Mouse (Mus musculus) MN1 (cell line): ENCODE measurements around the gene Rab30.

Source experiments
- DNase-seq: peaks from one replicate; pipeline ENCODE4 v3.0.0-alpha.2; 2016; ENCODE audit warnings: low spot score

The Rab30 gene

DNA sequence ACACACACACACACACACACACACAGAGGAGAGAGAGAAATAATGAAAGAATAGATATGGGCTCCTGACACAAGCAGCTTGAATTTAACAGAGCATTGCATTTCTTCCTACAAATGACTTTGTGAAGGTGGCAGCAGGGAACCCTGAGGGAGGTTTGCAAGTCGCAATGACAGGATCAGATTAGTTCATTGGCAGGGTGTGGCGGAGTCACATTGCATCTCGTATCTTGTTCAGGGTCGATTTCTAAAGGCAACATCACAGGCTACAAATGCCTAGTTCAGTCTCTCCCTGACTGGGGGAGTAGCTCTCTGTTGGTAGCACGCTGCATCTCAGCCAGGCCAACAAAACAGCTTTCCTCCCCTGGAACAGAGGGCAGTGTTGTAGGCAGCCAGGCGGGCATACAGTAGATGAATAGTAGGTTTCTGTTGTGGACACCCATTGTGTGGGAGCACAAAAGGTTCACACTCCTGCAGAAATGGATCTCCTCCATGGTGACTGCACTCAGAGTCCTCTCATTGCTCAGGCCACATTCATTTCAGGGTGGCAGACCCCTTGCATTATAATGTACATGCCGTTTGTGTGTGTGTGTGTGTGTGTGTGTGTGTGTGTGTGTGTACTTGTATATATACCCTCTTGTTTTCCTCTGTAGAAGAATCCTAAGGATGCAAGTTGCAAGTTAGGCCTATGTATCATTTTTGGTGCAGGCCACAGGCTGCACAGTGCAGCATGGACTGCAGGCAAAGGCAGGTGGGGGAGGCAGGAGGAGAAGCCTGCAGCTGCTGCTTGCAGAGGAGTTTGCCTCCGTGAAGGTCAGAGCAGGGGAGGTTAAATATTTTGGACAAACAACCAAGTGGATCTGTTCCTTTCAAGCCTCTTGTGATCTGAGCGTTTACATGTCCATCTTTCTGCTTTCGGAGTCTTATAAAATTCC lies 58.5 kb downstream of the Rab30 start:
- DNase-seq, result no peak

DNA sequence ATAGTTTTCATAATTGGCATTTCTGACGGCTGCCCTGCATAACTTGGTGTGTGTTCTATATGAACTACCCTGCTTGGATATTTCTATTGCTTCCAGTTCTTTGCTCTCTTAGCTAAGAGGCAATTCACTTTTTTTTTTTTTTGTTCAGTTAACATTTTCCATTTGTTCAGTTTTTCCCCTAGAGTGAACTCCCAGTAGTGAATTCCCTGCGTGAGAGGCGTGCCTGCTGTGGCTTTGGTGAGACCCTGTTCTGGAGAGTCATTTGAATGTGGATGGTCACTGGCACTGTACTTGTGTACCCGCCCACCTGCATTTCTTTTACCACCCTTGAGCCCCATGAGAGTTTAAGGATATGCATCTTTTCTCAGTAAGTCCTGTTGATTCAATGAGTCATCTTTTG lies 60.8 kb downstream of the Rab30 start:
- DNase-seq, result no peak

DNA sequence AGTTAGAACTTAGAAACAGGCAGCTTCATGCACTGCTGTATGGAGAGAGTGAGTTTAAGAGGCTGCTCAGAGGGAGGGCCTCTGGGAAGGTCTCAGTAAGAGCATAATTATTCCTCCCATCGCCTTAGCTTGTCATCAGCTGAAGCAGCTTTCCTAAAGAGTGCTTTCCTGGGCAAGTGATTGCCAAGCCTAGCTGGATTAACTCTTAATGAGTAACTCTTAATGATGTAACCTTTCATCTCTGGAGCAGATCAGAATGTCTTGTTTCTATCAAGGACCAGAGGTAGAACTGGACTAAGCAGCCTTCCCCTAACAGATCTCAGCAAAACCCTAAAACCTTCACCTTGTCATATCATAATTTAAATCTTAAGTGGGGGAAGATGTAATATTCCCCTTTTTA lies 61.8 kb downstream of the Rab30 start:
- DNase-seq, result no peak

DNA sequence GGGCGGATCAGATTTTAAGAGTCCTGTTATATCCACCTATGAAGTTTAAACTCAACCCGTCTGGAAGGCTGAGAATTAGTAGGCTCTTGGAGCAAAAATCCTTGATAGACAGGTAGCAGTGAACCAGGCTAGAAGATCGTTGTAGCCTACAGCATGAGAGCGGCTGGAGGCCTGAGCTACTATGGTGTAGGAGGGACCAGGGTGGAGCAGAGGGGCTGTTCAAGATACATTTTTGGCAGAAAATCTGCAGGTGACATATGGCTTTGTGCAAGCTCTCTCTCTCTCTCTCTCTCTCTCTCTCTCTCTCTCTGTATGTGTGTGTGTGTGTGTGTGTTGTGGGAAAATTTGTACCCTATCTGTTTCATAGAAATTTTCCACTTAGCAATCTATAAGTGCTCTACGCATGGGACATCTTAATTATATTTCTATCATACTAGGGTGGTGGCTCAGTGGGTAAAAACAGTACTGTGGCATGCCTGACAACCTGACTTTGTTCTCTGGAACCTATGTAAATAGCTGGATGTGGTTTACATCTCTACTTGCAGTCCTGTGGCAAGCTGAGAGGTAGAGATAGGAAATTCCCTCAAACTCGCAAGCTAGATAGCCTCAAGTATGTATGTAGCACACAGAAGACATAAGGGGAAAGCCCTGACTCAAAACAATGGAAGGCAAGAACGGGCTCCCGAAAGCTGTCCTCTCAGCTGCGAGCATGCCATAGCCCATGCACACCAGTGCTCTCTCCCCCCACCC lies 63.7 kb downstream of the Rab30 start:
- DNase-seq, result no peak

DNA sequence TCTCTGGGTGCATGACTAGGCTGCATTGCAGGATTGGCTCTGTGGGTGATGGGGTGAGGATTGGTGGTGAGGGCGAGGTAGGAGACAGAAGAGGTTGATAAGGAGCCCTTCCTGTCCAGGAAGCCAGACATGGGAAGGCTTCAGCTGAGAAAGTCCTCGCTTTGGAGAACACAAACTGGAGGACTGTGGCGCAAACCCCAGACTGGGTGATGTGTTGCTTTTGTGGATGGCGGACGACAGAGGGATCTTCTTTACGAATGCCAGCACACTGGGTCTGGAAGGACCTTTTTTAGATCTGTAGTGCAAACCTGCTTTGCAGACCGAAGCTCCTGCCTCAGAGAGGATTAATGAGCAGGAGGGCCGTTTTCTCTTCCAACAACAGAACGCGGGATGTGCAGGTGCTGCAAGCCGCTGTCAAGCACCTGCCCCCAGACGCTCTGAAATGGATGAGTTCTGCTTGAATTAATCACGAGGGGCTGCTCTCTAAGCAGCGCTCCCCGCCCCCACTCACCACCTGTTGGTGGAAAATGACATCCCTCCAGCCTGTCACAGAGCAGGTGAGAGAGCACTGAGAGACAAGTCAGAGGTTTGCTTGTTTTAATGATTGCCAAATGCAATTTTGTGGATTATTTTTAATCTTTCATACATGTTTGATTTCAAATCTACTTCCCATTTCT lies 65.2 kb downstream of the Rab30 start:
- no peak for DNase-seq

DNA sequence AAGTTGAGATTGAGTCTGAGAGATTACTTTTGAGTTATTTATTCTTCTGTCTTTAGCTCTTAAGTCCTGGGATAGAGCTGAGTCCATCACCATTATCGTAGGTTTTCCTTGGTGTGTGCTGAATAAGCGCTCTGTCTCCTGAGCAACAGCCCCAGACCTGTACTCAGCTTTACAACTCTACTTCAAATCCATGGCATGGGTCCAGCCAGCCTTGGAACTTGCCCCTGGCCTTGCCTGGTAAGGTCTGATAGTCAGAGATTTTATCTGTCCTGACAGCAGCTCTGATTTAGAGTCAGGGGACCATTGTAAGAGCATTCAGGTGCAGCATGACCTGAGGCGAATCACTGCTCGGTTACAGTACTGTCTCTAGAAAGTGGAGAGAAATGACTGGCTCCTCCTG lies 66.1 kb downstream of the Rab30 start:
- DNase-seq, result no peak

DNA sequence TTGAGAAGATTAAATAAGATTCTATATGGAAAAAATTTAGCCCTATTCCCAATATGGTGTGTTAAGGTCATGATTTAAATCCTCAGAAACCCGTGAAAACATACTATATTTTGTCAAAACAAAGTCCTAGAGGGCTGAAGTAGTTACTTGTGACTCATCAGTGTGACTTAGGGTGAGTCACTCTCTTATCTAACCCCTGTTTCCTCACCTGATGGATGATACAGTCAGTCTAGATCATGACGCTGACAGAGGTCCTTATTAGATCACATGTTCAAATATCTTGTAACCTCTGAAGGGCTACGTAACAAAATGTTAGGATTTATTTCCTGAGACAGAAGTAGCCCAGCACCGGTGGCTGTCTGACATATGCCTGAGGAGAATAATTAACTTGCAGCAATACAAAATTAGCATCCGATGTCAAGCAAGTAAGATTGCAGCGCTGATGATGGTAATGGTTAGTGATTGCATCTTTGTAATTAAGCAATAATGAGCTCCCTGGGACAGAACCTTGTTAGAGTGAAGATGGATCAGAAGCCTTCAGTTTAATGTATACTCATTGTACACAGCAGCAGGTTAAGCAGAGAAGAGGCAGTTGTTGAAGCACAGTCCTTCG lies 70.4 kb downstream of the Rab30 start:
- peak; percentile 26 for DNase-seq

DNA sequence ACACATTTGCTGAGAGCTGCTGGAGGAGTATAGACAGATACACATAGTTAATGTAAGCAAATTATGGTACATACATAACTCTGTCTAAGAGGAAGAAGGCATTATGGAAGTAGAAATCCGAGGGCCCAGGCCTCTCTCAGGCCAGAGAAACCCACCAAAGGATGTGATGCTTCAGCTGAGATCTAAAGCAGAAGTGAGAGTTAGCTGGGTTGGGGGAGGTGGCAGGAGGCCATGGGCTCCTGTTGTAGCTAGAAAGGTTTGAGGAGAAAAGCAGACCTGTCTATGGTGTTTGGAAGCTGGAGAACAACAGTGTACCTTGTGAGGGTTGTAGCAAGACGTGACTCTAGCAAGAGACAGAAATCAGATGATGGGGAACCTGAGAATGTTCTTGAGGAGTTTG lies 75.8 kb downstream of the Rab30 start:
- DNase-seq, result no peak

DNA sequence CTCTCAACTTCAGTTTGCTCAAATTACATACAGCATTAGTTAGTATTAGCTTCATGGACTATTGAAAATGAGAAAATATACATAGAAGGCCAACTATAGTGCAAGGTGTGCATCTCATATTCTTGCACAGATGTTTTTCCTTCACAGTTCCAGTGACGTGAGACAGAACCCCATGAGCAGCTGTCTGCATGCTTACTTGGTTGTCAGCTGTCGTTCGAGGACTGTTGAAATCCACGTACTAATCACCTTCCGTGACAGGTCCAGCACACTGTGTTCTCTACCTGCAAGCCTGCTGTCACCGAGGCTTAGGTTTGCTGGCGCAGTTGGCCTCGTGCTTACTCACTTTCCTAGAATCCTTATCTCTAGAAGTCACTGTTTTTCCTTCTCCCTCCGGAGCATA lies 76.5 kb downstream of the Rab30 start:
- DNase-seq, result no peak

DNA sequence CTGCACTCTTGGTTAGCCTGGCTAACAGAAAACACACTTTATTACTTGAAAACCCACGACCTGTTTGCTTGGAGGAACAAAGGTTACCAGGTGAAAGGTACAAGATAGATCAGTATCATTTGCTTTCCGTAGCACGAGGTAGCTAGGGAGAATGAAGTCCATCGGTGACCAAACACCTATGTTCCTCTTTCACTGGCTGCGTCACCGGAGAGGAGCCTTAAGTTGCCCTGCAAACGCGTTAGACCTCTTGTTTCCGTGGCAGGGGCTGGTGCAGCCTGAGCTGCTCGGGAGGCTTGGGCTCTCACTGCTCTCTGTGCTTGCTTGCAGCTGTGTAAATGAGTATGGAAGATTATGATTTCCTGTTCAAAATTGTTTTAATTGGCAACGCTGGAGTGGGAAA lies 78.3 kb downstream of the Rab30 start:
- no peak for DNase-seq

DNA sequence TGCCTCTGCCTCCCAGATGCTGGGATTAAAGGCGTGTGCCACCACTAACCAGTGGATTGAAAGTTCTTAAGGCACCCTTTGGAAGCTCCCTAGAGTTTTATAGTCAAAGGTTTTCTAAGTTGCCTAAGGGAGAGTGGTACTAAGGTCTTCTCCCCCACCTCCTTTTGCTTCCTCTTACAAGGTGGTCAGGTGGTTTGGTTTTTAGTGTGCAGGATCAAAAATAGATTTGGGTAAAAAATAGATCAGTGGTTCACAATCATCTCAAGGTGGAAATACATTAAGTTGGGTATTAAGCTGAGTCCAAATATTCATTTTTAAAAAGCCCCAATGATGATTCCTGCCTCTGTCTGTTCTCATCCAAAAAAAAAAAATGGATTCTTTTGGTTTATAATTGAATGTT lies 79.0 kb downstream of the Rab30 start:
- DNase-seq, result no peak

DNA sequence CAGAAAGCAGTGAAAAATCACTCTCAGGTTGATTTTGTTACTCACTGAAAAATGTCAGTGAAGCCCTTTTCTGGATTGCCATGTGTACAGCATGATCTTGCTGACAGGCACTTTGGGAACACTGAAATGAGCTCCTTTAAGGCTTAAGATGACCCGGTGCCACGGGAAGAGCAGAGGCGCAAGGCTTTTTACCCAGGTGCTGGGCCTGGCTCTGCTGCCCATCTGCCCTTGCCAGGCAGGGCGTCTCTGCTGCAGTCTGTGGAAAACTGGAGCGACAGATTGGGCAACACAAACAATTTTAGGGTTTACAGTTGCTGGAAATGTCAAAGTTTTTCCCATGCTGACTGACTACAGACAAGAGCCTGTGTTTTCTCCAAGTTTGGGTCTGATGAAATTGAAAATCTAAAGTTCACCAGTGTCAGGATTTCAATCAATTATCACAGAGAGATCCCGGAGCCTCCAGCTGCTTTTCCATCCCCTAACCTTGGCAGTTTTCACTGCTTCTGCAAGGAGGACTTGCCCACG lies 79.6 kb downstream of the Rab30 start:
- DNase-seq, result no peak

DNA sequence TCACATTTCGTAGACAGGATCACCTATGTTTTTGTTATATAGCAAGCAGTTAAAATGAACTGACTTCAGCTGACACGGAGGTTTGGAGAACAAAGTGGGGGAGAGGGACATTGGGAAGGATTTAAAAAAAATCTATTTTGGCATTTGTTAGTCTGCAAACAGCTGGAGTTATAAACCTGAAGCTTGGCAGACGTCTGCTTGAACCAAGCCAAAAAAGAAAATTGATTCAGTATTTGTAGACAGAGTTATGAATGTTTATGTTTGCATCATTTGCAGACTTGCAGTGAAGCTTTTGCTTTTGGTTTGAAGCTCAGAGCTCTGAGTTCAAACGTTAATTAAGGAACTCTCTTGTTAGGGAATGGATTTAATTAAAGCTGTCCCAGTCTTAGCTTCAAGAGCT lies 80.5 kb downstream of the Rab30 start:
- DNase-seq, result no peak

DNA sequence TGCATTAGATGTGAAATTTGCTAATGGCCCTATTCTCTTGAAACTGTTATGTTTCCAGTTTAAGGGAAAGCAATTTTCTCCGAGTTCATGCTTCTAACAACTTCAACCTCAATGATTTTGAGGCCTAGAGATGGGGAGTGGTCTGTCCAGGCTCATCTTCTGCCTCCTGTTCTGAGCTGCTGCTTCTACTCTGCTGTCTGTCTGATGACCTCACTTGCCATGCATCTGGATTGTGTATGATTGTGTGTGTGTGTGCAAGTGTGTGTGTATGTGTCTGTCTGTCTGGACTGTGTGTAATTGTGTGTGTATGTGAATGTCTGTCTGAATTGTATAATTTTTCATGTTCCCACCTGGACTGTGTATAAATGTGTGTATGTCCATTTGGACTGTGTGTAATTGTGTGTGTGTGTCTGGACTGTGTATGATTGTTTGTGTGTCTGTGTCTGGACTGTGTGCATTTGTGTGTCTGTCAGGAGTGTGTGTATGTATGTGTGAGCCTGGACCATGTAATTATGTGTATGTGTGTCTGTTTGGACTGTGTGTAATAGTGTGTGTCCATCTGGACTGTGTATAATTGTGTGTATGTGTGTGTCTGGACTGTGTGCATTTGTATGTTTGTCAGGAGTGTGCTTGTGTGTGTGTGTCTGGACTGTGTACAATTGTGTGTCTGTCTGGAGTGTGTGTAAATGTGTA lies 81.2 kb downstream of the Rab30 start:
- DNase-seq, result no peak

DNA sequence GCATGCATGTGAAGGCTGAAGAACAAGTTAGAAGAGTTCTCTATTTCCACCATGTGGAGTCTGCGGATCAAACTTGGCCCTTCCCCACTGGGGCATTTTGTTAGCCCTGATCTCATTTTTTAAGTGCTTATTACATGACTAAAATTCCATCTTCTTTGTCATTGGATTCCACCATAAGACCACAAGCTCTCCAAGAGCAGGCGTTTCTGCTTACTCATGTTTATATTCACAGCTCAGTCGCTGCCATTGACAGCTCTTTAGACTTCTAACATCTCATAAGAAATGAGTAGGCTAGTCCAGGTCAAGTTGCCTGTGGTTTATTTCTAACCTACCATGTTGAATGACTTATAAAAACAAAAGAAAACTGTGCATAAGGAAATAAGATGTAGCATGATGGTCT lies 84.8 kb downstream of the Rab30 start:
- no peak for DNase-seq

DNA sequence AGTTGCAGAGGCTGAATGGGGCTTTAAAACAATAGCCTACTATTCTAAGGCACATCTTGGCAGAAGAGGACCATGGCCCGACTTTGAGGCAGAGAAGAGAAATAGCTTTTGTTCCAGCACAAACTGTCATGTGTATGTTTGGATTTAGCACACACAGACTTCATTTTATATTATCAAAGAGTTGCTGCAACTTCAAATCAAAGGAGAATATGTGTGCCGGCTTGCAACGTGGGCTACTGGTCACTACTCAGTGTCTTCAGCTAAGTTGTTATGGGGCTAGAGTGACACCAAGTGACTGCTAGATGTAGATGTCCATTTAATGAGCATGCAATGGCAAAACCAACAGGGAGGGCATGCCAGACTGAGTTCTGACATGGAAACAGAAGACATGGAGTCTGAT lies 86.6 kb downstream of the Rab30 start:
- peak; percentile 54 for DNase-seq

DNA sequence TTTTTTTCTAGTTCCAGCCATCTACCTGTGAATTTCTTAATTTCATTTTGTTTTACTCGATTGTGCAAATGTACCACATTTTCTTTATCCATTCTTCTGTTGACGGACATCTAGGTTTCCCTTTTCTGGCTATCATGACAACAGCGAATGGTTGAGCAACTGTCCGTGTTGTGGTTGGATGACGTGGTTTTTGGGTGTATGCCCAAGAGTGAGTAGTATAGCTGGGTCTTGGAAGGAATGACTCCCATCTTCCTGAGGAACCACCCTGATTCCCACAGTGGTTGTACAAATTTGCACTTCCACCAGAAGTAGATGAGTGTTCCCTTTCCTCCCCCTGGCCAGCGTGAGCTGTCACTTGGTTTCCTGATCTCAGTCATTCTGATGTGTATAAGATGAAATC lies 91.0 kb downstream of the Rab30 start:
- no peak for DNase-seq

DNA sequence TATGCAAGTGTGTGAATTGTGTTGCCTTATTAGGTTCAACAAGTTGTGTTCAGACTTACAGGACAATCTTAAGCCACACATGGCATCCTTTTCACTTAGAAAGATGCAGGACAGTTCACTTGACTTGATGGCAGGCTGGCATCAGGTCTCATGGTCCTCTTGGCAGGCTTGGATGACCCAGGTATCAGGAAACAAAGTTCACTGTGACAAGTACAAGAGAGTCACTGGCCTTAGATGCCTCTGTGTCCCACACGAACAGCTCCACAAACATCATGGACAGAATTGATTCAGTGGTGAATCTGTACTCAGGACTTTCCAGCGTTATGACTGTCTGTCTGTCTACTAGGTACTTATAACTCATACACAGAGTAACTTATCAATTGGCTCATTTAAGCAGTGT lies 93.0 kb downstream of the Rab30 start:
- DNase-seq, result no peak

DNA sequence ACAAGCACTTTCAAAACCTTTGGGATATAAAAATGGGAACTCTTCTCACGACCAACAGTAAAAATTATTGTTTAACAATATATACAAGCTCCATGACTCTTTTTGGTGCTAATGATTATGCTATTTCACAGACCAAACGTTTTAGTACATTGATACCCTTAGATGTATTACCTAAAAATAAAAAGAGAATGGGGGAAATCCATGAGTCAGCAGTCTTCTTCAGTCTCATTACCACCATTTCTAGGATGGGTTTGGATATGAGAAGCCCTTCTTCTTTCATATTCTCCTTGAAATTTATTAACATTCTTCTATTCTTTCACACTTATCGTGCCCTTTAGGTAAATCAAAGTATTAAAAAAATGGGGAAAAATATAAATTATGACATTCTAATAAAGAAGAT lies 95.0 kb downstream of the Rab30 start:
- no peak for DNase-seq

DNA sequence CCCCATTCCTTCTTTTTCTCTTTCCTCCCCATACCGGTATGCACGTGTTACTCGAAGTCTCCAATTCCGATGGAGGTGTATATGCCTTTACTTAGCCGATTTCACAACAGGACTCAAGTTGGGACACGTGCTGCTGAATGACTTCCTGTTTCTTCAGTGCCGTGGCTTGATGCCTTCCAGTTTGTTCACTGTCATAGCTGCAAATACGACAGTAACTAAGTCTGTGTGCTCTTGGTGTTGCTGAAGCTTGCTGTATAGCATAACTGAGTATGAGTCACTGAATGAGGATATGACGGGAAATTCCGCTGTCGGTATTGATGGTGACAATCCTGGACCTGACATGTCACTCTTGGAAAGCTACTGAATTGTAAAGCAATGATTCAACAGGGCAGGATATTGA lies 95.8 kb downstream of the Rab30 start:
- no peak for DNase-seq

DNA sequence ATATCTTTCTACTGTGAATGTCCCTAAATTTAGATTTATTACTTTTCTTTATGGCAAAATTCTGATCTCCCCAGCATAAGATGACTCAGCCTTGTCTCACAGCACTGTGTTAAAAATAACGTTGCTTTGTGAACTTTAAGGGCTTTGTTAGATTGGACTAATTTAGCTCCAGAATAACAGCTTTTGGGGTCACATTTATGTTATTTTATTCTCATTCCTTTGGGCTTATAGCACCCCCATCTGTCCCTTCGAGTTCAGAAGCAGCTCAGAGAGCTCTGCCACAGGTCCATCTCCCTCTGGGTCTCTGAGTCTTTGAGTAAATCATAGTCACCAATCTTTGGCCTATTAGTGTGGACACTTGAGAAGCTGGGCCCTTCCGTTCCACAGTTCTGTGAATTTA lies 96.5 kb downstream of the Rab30 start:
- DNase-seq, result no peak

DNA sequence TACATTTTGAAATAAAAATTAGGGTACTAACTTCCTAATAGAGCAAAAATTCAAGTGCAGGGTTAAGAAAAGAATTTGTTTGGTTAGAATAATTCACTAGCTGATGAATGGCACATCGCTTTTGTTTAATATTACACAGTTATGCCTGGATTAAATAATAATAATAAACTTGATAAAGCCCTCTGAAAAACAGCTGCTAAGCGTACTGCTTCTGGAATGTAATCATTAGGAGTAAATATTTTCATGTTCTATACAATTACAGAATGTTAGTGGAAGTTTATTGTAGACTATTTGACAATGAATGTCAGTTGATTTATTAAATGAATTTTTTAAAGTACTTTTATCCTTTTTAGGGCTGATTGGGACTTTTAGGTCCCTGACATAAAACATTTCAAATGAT lies 100.9 kb downstream of the Rab30 start:
- no peak for DNase-seq
